Mouse (Mus musculus): ENCODE data around the gene Gm11492.

DNA sequence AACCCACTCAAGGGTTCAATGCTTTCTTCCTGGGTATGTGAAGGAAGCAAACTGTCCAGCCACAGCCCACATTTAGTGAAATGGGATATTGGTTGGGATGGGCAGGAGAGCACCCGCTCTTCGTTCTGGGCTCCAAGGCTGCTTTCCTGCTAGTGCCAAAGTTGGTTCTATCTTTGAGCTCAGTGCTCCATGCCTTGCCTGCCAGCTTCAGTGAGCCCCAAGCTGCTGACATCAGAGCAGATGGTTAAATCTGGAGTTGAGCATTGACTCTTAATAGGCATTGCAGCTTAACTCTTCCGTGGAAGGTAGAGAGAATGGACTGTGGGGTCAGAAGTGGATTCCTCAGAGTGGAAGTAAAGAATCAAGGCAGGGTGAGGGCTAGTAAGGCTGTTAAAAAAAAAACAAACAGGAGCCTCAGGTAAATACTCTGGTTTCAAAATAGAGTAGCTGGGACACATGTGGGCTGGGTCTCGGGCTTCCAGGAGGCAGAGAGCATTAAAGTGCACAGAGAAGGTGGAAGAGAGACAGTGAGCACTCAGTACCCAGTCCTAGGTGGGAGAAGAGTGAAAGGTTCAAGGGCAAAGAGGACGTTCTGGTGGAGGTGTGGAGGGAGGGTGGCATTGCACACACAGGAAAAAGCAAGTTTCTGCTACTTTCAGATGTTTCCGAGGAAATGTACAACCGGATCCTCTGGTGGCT is 2.0 kb downstream of the Gm11492 start, which contains the start of gene Sept4:
- TF ChIP-seq GATA1 (IDR thresholded peaks at IDR 0.05; ENCODE audit: borderline replicate concordance, low read length) (no peak), FLI1 (IDR thresholded peaks at IDR 0.05; ENCODE audit: low read length) (no peak)
